Mouse (Mus musculus): ENCODE measurements around the gene Gm7347. TPM values are rescaled to one million over a fixed set of nuclear protein-coding genes. Genes with fewer than 3 reads are reported as not detected.
"Not testable (repeated sequence)": the region's sequence is repeated elsewhere in the genome, so short reads cannot be mapped to it uniquely, and the experiment has no call there.

The Gm7347 gene
- polyA plus RNA-seq (2012; rRNA removed) (not detected in 2 replicates), polyA plus RNA-seq (2014; fragmentation: Nextera tagmentation; extraction: Ambion mirVana) (0.07 and 0.14 TPM in 2 replicates)

GRCm38 (mm10) chr5:26058481-26058880, at the start of gene Gm7347:
TSS of gene Gm7347 (minus strand) at chr5:26058581.
- H3K4me3 ChIP-seq (replicated peaks; ENCODE audit: low read length); DNase-seq (ENCODE audit: low spot score); H3K4me1 ChIP-seq (ENCODE audit: control insufficient read depth, insufficient read depth, low read length); H3K27ac ChIP-seq (replicated peaks; ENCODE audit: low read depth, low read length); ATAC-seq (ENCODE audit: low FRiP score, low read depth); H3K9me3 ChIP-seq (ENCODE audit: control insufficient read depth, low read length); H3K4me2 ChIP-seq (replicated peaks; ENCODE audit: low read depth, low read length, severe bottlenecking); H3K27me3 ChIP-seq (ENCODE audit: control insufficient read depth, insufficient read depth, low read length); H3K9ac ChIP-seq (ENCODE audit: low read depth, low read length, severe bottlenecking); H3K36me3 ChIP-seq (ENCODE audit: control insufficient read depth, insufficient read depth, low read length): not testable (repeated sequence)
- WGBS = no CpG with 5 or more reads among the region's 2 CpGs

- not testable (repeated sequence) for H3K9me3 ChIP-seq (ENCODE audit: control insufficient read depth, low read length); H3K4me2 ChIP-seq (replicated peaks; ENCODE audit: low read depth, low read length, severe bottlenecking); H3K9ac ChIP-seq (ENCODE audit: low read depth, low read length, severe bottlenecking); ATAC-seq (ENCODE audit: low FRiP score, low read depth); H3K36me3 ChIP-seq (ENCODE audit: control insufficient read depth, insufficient read depth, low read length); H3K4me3 ChIP-seq (replicated peaks; ENCODE audit: low read length); H3K4me1 ChIP-seq (ENCODE audit: control insufficient read depth, insufficient read depth, low read length); DNase-seq (ENCODE audit: low spot score); H3K27me3 ChIP-seq (ENCODE audit: control insufficient read depth, insufficient read depth, low read length); H3K27ac ChIP-seq (replicated peaks; ENCODE audit: low read depth, low read length)
- whole genome bisulfite sequencing = no CpG with 5 or more reads among the region's 3 CpGs
These were observed 46.9 kb upstream of the Gm7347 start, which contains the start of gene 5031410I06Rik for GRCm38 (mm10) chr5:26105262-26105661. TSS of gene 5031410I06Rik (minus strand) at chr5:26105362.

- H3K9ac ChIP-seq (ENCODE audit: low read depth, low read length, severe bottlenecking); H3K9me3 ChIP-seq (ENCODE audit: control insufficient read depth, low read length); DNase-seq (ENCODE audit: low spot score); ATAC-seq (ENCODE audit: low FRiP score, low read depth); H3K36me3 ChIP-seq (ENCODE audit: control insufficient read depth, insufficient read depth, low read length); H3K4me3 ChIP-seq (replicated peaks; ENCODE audit: low read length); H3K27me3 ChIP-seq (ENCODE audit: control insufficient read depth, insufficient read depth, low read length); H3K27ac ChIP-seq (replicated peaks; ENCODE audit: low read depth, low read length); H3K4me1 ChIP-seq (ENCODE audit: control insufficient read depth, insufficient read depth, low read length); H3K4me2 ChIP-seq (replicated peaks; ENCODE audit: low read depth, low read length, severe bottlenecking): not testable (repeated sequence)
- 65% methylated on average over 1 of the region's 1 CpGs for WGBS
These were observed 30.8 kb upstream of the Gm7347 start, which contains the start of gene Gm10471 for GRCm38 (mm10) chr5:26089191-26089590. TSS of gene Gm10471 (minus strand) at chr5:26089291.

- H3K9ac ChIP-seq (ENCODE audit: low read depth, low read length, severe bottlenecking); H3K9me3 ChIP-seq (ENCODE audit: control insufficient read depth, low read length); DNase-seq (ENCODE audit: low spot score); H3K27me3 ChIP-seq (ENCODE audit: control insufficient read depth, insufficient read depth, low read length); H3K27ac ChIP-seq (replicated peaks; ENCODE audit: low read depth, low read length); ATAC-seq (ENCODE audit: low FRiP score, low read depth); H3K4me1 ChIP-seq (ENCODE audit: control insufficient read depth, insufficient read depth, low read length); H3K4me2 ChIP-seq (replicated peaks; ENCODE audit: low read depth, low read length, severe bottlenecking); H3K36me3 ChIP-seq (ENCODE audit: control insufficient read depth, insufficient read depth, low read length); H3K4me3 ChIP-seq (replicated peaks; ENCODE audit: low read length): not testable (repeated sequence)
These were observed 20.6 kb upstream of the Gm7347 start for GRCm38 (mm10) chr5:26079023-26079422.

DNA sequence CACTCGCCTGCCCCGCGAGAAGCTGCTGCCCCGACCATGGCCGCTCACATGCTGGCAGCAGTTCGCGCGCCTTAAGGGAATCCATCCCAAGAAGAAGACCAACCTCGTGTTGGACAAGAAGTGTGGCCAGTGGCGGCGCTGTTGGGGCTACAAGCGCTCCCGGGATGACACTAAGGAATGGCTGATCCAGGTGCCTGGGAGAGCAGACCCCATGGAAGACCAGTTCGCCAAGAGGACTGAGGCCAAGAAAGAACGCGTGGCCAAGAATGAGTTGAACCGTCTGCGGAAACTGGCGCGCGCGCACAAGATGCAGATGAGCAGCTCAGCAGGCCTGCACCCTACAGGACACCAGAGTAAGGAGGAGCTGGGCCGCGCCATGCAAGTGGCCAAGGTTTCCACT, 12.3 kb upstream of the Gm7347 start:
- Histone ChIP-seq H3K4me1 (ENCODE audit: control insufficient read depth, insufficient read depth, low read length) (no peaks in the 10 kb centered on the region), H3K4me3 (replicated peaks; ENCODE audit: low read length) (no peak overlapping the region), H3K27ac (replicated peaks; ENCODE audit: low read depth, low read length) (no peak overlapping the region), H3K4me2 (replicated peaks; ENCODE audit: low read depth, low read length, severe bottlenecking) (no peak overlapping the region), H3K27me3 (ENCODE audit: control insufficient read depth, insufficient read depth, low read length) (no peaks in the 10 kb centered on the region), H3K9ac (ENCODE audit: low read depth, low read length, severe bottlenecking) (no peak overlapping the region), H3K9me3 (ENCODE audit: control insufficient read depth, low read length) (no peaks in the 10 kb centered on the region), H3K36me3 (ENCODE audit: control insufficient read depth, insufficient read depth, low read length) (no peaks in the 10 kb centered on the region)
- DNase-seq (ENCODE audit: low spot score) (no peak), ATAC-seq (ENCODE audit: low FRiP score, low read depth) (no peak)
- no peak for TF ChIP-seq POLR2A (IDR thresholded peaks at IDR 0.05; ENCODE audit: borderline replicate concordance, extremely low read depth, insufficient read depth, insufficient read length)
- 88% methylated on average over 24 of the region's 24 CpGs for WGBS

- not testable (repeated sequence) for DNase-seq (ENCODE audit: low spot score)
These were observed 18.9 kb downstream of the Gm7347 start, which contains the start of gene Speer4a for GRCm38 (mm10) chr5:26039458-26039857. TSS of gene Speer4a (minus strand) at chr5:26039558.

GRCm38 (mm10) chr5:26022816-26023215, 35.6 kb downstream of the Gm7347 start, which contains the start of gene Gm5862:
TSS of gene Gm5862 (minus strand) at chr5:26022916.
- H3K4me3 ChIP-seq (replicated peaks; ENCODE audit: low read length); H3K27me3 ChIP-seq (ENCODE audit: control insufficient read depth, insufficient read depth, low read length); H3K4me2 ChIP-seq (replicated peaks; ENCODE audit: low read depth, low read length, severe bottlenecking); H3K4me1 ChIP-seq (ENCODE audit: control insufficient read depth, insufficient read depth, low read length); H3K9ac ChIP-seq (ENCODE audit: low read depth, low read length, severe bottlenecking); H3K27ac ChIP-seq (replicated peaks; ENCODE audit: low read depth, low read length); DNase-seq (ENCODE audit: low spot score); H3K36me3 ChIP-seq (ENCODE audit: control insufficient read depth, insufficient read depth, low read length); ATAC-seq (ENCODE audit: low FRiP score, low read depth); H3K9me3 ChIP-seq (ENCODE audit: control insufficient read depth, low read length): not testable (repeated sequence)
- WGBS = no CpG with 5 or more reads among the region's 3 CpGs

More at GRCm38 (mm10) chr5:26039458-26039857, 18.9 kb downstream of the Gm7347 start, which contains the start of gene Speer4a:
- not testable (repeated sequence) for H3K27me3 ChIP-seq (ENCODE audit: control insufficient read depth, insufficient read depth, low read length); H3K9ac ChIP-seq (ENCODE audit: low read depth, low read length, severe bottlenecking); H3K4me3 ChIP-seq (replicated peaks; ENCODE audit: low read length); H3K4me2 ChIP-seq (replicated peaks; ENCODE audit: low read depth, low read length, severe bottlenecking); ATAC-seq (ENCODE audit: low FRiP score, low read depth); H3K36me3 ChIP-seq (ENCODE audit: control insufficient read depth, insufficient read depth, low read length); H3K9me3 ChIP-seq (ENCODE audit: control insufficient read depth, low read length); H3K27ac ChIP-seq (replicated peaks; ENCODE audit: low read depth, low read length); H3K4me1 ChIP-seq (ENCODE audit: control insufficient read depth, insufficient read depth, low read length)
- WGBS = 69% methylated on average over 2 of the region's 2 CpGs

- ATAC-seq (ENCODE audit: low FRiP score, low read depth); H3K9me3 ChIP-seq (ENCODE audit: control insufficient read depth, low read length); H3K4me3 ChIP-seq (replicated peaks; ENCODE audit: low read length); DNase-seq (ENCODE audit: low spot score); H3K4me2 ChIP-seq (replicated peaks; ENCODE audit: low read depth, low read length, severe bottlenecking); H3K27ac ChIP-seq (replicated peaks; ENCODE audit: low read depth, low read length); H3K27me3 ChIP-seq (ENCODE audit: control insufficient read depth, insufficient read depth, low read length); H3K4me1 ChIP-seq (ENCODE audit: control insufficient read depth, insufficient read depth, low read length); H3K36me3 ChIP-seq (ENCODE audit: control insufficient read depth, insufficient read depth, low read length); H3K9ac ChIP-seq (ENCODE audit: low read depth, low read length, severe bottlenecking): not testable (repeated sequence)
- WGBS = 65% methylated on average over 6 of the region's 7 CpGs
These were observed 50.7 kb downstream of the Gm7347 start for GRCm38 (mm10) chr5:26007697-26008096.

All from limb, embryonic 14.5 days (tissue).